Mouse (Mus musculus) E14TG2a.4 (cell line): Measurements from ENCODE around the gene Ccn1.

Experiments used
- CTCF ChIP-seq: conservative IDR thresholded peaks from 2 replicates; pipeline ENCODE4 v1.5.1; 2014; ENCODE audit warnings: low read length
- POU5F1 ChIP-seq: IDR thresholded peaks from 2 replicates; pipeline ENCODE4 v1.6.1; 2014; ENCODE audit warnings: low read length, borderline replicate concordance

DNA sequence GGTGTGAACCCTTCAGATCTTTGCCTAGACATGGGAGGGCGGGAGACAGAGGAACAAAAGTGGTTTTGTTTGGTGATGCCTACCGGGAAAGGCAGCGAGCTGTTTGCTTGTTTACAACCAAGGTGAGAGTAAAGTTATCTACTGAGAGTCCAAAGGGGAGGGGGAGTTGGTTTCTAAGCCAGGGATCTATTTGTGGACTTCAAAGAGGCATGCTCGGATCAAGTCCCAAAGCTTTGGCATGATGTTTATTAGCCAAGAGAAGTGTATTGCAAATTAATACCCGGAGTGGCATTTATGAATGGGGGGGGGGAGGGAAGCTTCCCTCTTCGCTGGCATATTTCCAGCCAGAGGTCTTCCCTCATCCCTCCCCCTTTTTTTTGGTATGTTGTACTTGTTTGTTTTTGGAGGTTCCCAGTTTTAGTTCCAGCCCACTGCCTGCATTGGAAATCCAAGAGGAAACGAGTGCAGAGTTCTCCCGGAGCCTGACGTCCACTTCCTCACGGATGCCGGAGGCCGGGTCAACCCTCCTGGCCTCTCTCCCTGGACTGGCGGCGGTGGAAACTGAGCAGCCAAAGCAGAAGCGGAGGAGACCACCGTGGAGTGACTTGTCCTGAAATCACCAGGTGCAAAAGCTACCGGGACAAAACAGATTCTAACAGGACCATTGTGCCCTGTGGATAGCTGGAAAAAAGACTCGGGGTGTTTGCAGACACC, 674 bp upstream of the Ccn1 start:
- TF ChIP-seq CTCF (no peak), POU5F1 (no peak)
